Mouse (Mus musculus): ENCODE measurements around the gene Vps37c. TPM values are rescaled to one million over a fixed set of nuclear protein-coding genes. Genes with fewer than 3 reads are reported as not detected.

The Vps37c gene
- total and polyA plus RNA-seq, 3 experiments = 8.1 to 11.9 TPM; not detected in 1

GRCm38 (mm10) chr19:10759525-10759924, 71.0 kb downstream of the Vps37c start:
- Histone ChIP-seq H3K4me1 (ENCODE audit: control insufficient read depth in 1 of 2, insufficient read depth in 2 of 2, low read length in 2 of 2) (no peaks in the 10 kb centered on the region), H3K27ac (ENCODE audit: control insufficient read depth, low read depth, low read length) (no peak overlapping the region)

GRCm38 (mm10) chr19:10759983-10760831, 71.7 kb downstream of the Vps37c start:
- TF ChIP-seq POLR2AphosphoS2 (IDR thresholded peaks at IDR 0.05; ENCODE audit: low read length) (no peak), POLR2AphosphoS5 (IDR thresholded peaks at IDR 0.05; ENCODE audit: borderline replicate concordance, low read depth, low read length) (no peak), EP300 (IDR thresholded peaks at IDR 0.05; ENCODE audit: low read depth in 1 of 2, low read length in 2 of 2) (no peak), RAD21 (IDR thresholded peaks at IDR 0.05; ENCODE audit: low read depth, low read length) (no peak), E2F4 (IDR thresholded peaks at IDR 0.05; ENCODE audit: borderline replicate concordance, low read depth, low read length) (no peak), ZC3H11A (IDR thresholded peaks at IDR 0.05; ENCODE audit: low read depth, low read length) (no peak), KAT2A (conservative IDR thresholded peaks at IDR 0.05; ENCODE audit: low read depth, low read length) (no peak), TCF12 (IDR thresholded peaks at IDR 0.05; ENCODE audit: low read depth, low read length) (no peak), MEF2A (IDR thresholded peaks at IDR 0.05; ENCODE audit: extremely low read depth, insufficient replicate concordance, low read depth, low read length, poor library complexity, severe bottlenecking) (no peak), SIN3A (IDR thresholded peaks at IDR 0.05; ENCODE audit: low read length) (no peak), NRF1 (IDR thresholded peaks at IDR 0.05; ENCODE audit: insufficient read depth, low read depth, low read length, poor library complexity, severe bottlenecking) (no peak), CTCF (IDR thresholded peaks at IDR 0.05 in 2 of 3, conservative IDR thresholded peaks at IDR 0.05 in 1 of 3; ENCODE audit: control insufficient read depth in 1 of 3, insufficient read depth in 1 of 3, low read depth in 2 of 3, low read length in 3 of 3, poor library complexity in 1 of 3, severe bottlenecking in 1 of 3) (no peak), ETS1 (IDR thresholded peaks at IDR 0.05; ENCODE audit: low read depth, low read length) (no peak), MAZ (IDR thresholded peaks at IDR 0.05; ENCODE audit: low read depth, low read length) (no peak), ZMIZ1 (IDR thresholded peaks at IDR 0.05; ENCODE audit: low read depth, low read length) (no peak), UBTF (IDR thresholded peaks at IDR 0.05; ENCODE audit: borderline replicate concordance, insufficient read depth, low read depth, low read length) (no peak), HCFC1 (IDR thresholded peaks at IDR 0.05; ENCODE audit: low read depth, low read length) (no peak)
- Histone ChIP-seq H3K9ac (ENCODE audit: control insufficient read depth, low read depth, low read length, poor library complexity, severe bottlenecking) (no peak overlapping the region), H3K9me3 (replicated peaks; ENCODE audit: insufficient read depth, low read length) (no peaks in the 10 kb centered on the region), H3K4me1 (ENCODE audit: control insufficient read depth in 1 of 2, insufficient read depth in 2 of 2, low read length in 2 of 2) (no peaks in the 10 kb centered on the region), H3K4me3 (ENCODE audit: control insufficient read depth in 1 of 2, insufficient read depth in 1 of 2, low read depth in 2 of 2, low read length in 2 of 2) (no peak overlapping the region), H3K27me3 (ENCODE audit: control insufficient read depth in 1 of 2, insufficient read depth in 2 of 2, low read length in 2 of 2) (peaks cover 0 to 3% of the 10 kb centered on the region in 2 experiments; a peak in 3 of 4 replicates), H3K36me3 (ENCODE audit: control insufficient read depth in 1 of 2, insufficient read depth in 2 of 2, low read length in 2 of 2) (no peaks in the 10 kb centered on the region), H3K79me2 (ENCODE audit: control insufficient read depth, insufficient read depth, low read length, poor library complexity) (no peaks in the 10 kb centered on the region), H3K27ac (ENCODE audit: control insufficient read depth, low read depth, low read length) (no peak overlapping the region)
- DNase-seq (ENCODE audit: low read depth, low spot score) = no peak

More at GRCm38 (mm10) chr19:10759525-10759924, 71.0 kb downstream of the Vps37c start:
- H3K79me2 ChIP-seq (ENCODE audit: control insufficient read depth, insufficient read depth, low read length, poor library complexity) = no peaks in the 10 kb centered on the region
- H3K4me3 ChIP-seq (ENCODE audit: control insufficient read depth in 1 of 2, insufficient read depth in 1 of 2, low read depth in 2 of 2, low read length in 2 of 2) = no peak overlapping the region
- no peaks in the 10 kb centered on the region for H3K9me3 ChIP-seq (replicated peaks; ENCODE audit: insufficient read depth, low read length)
- TF ChIP-seq POLR2AphosphoS5 (IDR thresholded peaks at IDR 0.05; ENCODE audit: borderline replicate concordance, low read depth, low read length) = no peak
- TF ChIP-seq HCFC1 (IDR thresholded peaks at IDR 0.05; ENCODE audit: low read depth, low read length) = no peak
- no peak for TF ChIP-seq NELFE (IDR thresholded peaks at IDR 0.05; ENCODE audit: low read depth, low read length)
- no peak for TF ChIP-seq POLR2AphosphoS2 (IDR thresholded peaks at IDR 0.05; ENCODE audit: low read length)
- no peak for TF ChIP-seq GABPA (IDR thresholded peaks at IDR 0.05; ENCODE audit: low read depth, low read length)
- no peak for TF ChIP-seq CTCF (IDR thresholded peaks at IDR 0.05 in 2 of 3, conservative IDR thresholded peaks at IDR 0.05 in 1 of 3; ENCODE audit: control insufficient read depth in 1 of 3, insufficient read depth in 1 of 3, low read depth in 2 of 3, low read length in 3 of 3, poor library complexity in 1 of 3, severe bottlenecking in 1 of 3)
- no peak for TF ChIP-seq TAL1 (IDR thresholded peaks at IDR 0.05; ENCODE audit: low read length)
- no peak for TF ChIP-seq BHLHE40 (IDR thresholded peaks at IDR 0.05; ENCODE audit: borderline replicate concordance, low read depth, low read length)
- no peak for TF ChIP-seq ZKSCAN1 (IDR thresholded peaks at IDR 0.05; ENCODE audit: low read depth, low read length)
- no peak for TF ChIP-seq ETS1 (IDR thresholded peaks at IDR 0.05; ENCODE audit: low read depth, low read length)
- TF ChIP-seq USF1 (IDR thresholded peaks at IDR 0.05; ENCODE audit: low read depth, low read length) = no peak
- no peak for TF ChIP-seq SMC3 (IDR thresholded peaks at IDR 0.05; ENCODE audit: low read depth, low read length)
- no peak for DNase-seq (ENCODE audit: low read depth, low spot score)
- H3K9ac ChIP-seq (ENCODE audit: control insufficient read depth, low read depth, low read length, poor library complexity, severe bottlenecking) = no peak overlapping the region
- peaks cover 0 to 3% of the 10 kb centered on the region in 2 experiments; a peak in 3 of 4 replicates for H3K27me3 ChIP-seq (ENCODE audit: control insufficient read depth in 1 of 2, insufficient read depth in 2 of 2, low read length in 2 of 2)
- H3K36me3 ChIP-seq (ENCODE audit: control insufficient read depth in 1 of 2, insufficient read depth in 2 of 2, low read length in 2 of 2) = no peaks in the 10 kb centered on the region

Data from MEL (cell line).